Mouse (Mus musculus) heart, embryonic 14.5 days (tissue): ENCODE measurements around the gene Chmp1a. TPM values are rescaled to one million over a fixed set of nuclear protein-coding genes. Genes with fewer than 3 reads are reported as not detected.
A peak's percentile ranks its signal among the peaks of the same experiment; 100 is the strongest.

Experiments
- ATAC-seq: fragments of 200-750 bp; cut with Nextera tagmentation; 2 replicates; pipeline ENCODE4 v1.8.0; 2017; ENCODE audit warnings: low read depth, moderate TSS enrichment; ENCODE audit not compliant: insufficient number of reproducible peaks, insufficient read depth, low FRiP score
- H3K27ac ChIP-seq, 2 experiments: fragments of 200-500 bp in 1 of 2; fragments of 300-500 bp in 1 of 2; sonication (generic) in 1 of 2; replicated peaks in 1 of 2; 2 replicates each; pipeline ENCODE4 v1.5.1; 2012 to 2014; ENCODE audit warnings: low read depth in 2 of 2, low read length in 2 of 2, control low read depth in 1 of 2, mild to moderate bottlenecking in 1 of 2, mixed read lengths in 1 of 2; ENCODE audit not compliant: control insufficient read depth in 1 of 2, insufficient read depth in 1 of 2
- H3K27me3 ChIP-seq: fragments of 300-500 bp; sonication (generic); 2 replicates; pipeline ENCODE4 v1.6.1; 2014; ENCODE audit warnings: mild to moderate bottlenecking, low read length, control low read depth; ENCODE audit not compliant: control insufficient read depth, insufficient read depth
- H3K36me3 ChIP-seq: fragments of 300-500 bp; sonication (generic); 2 replicates; pipeline ENCODE4 v1.6.1; 2014; ENCODE audit warnings: mild to moderate bottlenecking, control low read depth, low read length, mixed read lengths; ENCODE audit not compliant: control insufficient read depth, insufficient read depth
- H3K4me1 ChIP-seq, 2 experiments: fragments of 200-500 bp in 1 of 2; fragments of 300-500 bp in 1 of 2; sonication (generic) in 1 of 2; 2 replicates each; pipeline ENCODE4 v1.6.1; 2012 to 2014; ENCODE audit warnings: low read length in 2 of 2, control low read depth in 1 of 2, mixed read lengths in 1 of 2; ENCODE audit not compliant: control insufficient read depth in 2 of 2, insufficient read depth in 2 of 2
- H3K4me2 ChIP-seq: fragments of 300-500 bp; sonication (generic); 2 replicates; pipeline ENCODE4 v1.6.1; 2014; ENCODE audit warnings: mild to moderate bottlenecking, low read length
- H3K4me3 ChIP-seq, 2 experiments: fragments of 200-500 bp in 1 of 2; fragments of 300-500 bp in 1 of 2; sonication (generic) in 1 of 2; 2 replicates each; pipeline ENCODE4 v1.5.1; 2012 to 2014; ENCODE audit warnings: low read length in 2 of 2, mild to moderate bottlenecking in 2 of 2, control low read depth in 1 of 2, low read depth in 1 of 2, moderate library complexity in 1 of 2; ENCODE audit not compliant: control insufficient read depth in 1 of 2, insufficient read depth in 1 of 2
- H3K9ac ChIP-seq: fragments of 300-500 bp; sonication (generic); 2 replicates; pipeline ENCODE4 v1.6.1; 2014; ENCODE audit warnings: mild to moderate bottlenecking, low read length
- H3K9me3 ChIP-seq: fragments of 300-500 bp; sonication (generic); 2 replicates; pipeline ENCODE4 v1.6.1; 2016; ENCODE audit warnings: low read length, control low read depth; ENCODE audit not compliant: control insufficient read depth
- WGBS: fragments of 180-500 bp; shearing (Covaris S2); extraction: QIAGEN DNeasy Blood & Tissue Kit; methylation state at CpG from one replicate; pipeline ENCODE4 v1.1.7; 2014; 5-methylcytosine and 5-hydroxymethylcytosine counted together
- polyA plus RNA-seq: library from polyadenylated mRNA; unstranded; fragments of >200 nt; fragmentation: Nextera tagmentation; extraction: Ambion mirVana; gene quantifications from 2 replicates; pipeline ENCODE4 v1.2.1, GENCODE M21; 2014

Chmp1a gene
- polyA plus RNA-seq, 1 experiment from 2014 or later: 77.7 TPM

DNA sequence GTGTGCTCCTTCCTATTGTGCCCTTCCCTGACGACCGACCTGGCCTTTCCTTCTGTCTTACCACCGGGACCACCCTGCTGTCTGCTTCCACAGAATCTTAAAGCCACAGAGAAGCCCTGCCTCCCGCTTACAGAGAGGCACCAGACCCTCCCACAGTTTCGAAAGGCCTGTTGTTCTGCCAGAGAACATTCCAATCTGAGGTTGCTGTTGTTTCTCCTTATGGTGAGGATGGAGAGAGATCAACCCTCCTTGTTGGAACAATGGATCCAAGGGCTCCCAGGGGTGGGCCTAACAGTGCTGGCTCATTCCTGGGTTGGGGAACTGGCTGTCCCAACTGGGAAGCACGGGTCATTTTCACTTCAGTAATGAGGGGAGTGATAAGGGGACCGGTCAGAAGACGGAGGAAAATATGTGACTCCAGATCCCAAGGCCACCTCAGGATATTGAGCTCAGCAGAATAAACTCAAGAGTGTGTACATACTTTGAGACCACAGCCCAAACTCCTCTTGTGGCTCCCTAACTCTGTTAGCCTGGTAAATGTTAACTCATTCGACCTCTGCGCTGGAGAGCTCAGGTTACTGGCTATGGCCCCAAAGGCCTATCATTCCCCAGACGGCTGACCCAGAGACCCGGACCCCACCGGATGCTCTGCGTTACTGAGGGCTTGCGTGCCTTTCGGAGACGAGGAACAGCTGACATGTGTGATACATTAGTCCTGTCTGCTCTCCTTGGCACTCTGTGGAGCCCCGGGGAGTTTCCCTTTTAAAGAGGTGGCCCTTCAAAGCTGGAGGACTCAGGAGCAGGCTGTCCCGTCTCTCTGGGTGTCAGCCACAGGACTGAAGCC is 26.8 kb downstream of the Chmp1a start, which contains the start of gene Dpep1:
Gene Dpep1, plus strand, starts transcription at position 677 of the 844 bp plus-strand sequence.
- H3K4me3 ChIP-seq: no peak within 1 kb of the TSS
- no peak within 1 kb of the TSS; the same call in 1 of the 2 replicates for H3K9ac ChIP-seq
- 34% methylated on average over 19 of the region's 19 CpGs for WGBS
- ATAC-seq: no peak
- peak within 1 kb of the TSS; percentile 25 to 28; a peak in 3 of 4 replicates for H3K27ac ChIP-seq
- H3K4me2 ChIP-seq: no peak within 1 kb of the TSS
- H3K36me3 ChIP-seq: no peaks in the 10 kb centered on the region
- H3K9me3 ChIP-seq: no peaks in the 10 kb centered on the region
- H3K4me1 ChIP-seq: peaks cover 4 to 9% of the 10 kb centered on the region in 2 experiments; a peak in 3 of 4 replicates
- no peaks in the 10 kb centered on the region for H3K27me3 ChIP-seq

DNA sequence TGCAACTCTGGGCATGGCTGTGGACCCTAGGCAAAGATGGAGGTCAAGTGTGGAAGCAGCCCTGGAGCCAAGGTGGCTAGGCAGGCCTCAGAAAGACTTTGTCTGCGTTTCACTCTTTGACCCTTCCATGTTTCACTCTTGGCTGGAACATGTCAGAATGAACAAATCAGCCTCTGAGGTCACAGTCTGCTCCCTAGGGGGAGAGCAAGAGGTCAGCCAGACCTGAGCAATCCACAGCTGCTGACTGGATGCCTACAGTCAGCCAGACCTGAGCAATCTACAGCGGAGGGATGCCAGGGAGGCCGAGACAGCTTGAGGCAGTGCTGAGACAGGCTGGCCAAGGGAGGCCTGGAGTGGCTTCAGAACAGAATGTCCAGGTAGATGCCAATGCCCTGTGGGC is 31.2 kb downstream of the Chmp1a start:
- H3K4me2 ChIP-seq: no peak overlapping the region
- no peak overlapping the region for H3K27ac ChIP-seq
- no peaks in the 10 kb centered on the region for H3K27me3 ChIP-seq
- no peak overlapping the region for H3K9ac ChIP-seq
- no peak overlapping the region for H3K4me3 ChIP-seq
- peaks cover 3% of the 10 kb centered on the region; the same call in 1 of the 2 replicates for H3K9me3 ChIP-seq
- H3K36me3 ChIP-seq: no peaks in the 10 kb centered on the region
- 0 out of 2 replicates have a peak, but pooled peaks have one; percentile 17 for ATAC-seq
- WGBS: 74% methylated on average over 3 of the region's 3 CpGs
- H3K4me1 ChIP-seq: peaks cover 0 to 8% of the 10 kb centered on the region in 2 experiments; a peak in 3 of 4 replicates

DNA sequence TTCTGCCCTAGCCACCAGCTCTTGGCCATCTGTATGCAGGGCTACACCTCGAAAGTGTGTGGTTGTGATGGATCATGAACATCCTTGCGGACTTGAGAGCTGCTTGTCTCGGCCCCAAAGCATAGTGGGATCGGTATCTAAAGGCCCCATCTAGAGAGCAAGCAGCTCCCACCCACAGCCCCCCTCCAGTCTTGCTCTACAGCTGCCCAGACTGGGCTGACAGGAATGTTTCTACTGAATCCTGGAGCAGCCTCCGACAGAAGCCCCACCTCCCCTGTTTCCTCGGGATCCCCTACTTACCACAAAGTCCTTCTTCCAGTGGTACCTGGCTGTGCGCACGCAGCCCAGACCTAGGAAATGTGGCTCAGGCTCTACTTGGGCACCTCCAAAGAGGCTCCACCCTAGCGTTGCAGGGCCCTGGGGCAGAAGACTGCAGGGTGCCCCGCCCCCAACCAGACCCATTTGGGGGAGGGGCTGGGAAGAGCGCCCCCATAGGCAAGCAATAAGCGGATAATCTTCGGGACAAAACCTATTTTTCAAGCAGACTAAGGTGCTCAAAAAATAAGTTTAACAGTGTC is 54.6 kb downstream of the Chmp1a start, which contains the start of gene Sult5a1:
Gene Sult5a1, minus strand, starts transcription at position 428 of the 578 bp plus-strand sequence.
- peak within 1 kb of the TSS; percentile 21; the same call in 1 of the 2 replicates for H3K9ac ChIP-seq
- ATAC-seq: no peak
- 36% methylated on average over 13 of the region's 13 CpGs for WGBS

DNA sequence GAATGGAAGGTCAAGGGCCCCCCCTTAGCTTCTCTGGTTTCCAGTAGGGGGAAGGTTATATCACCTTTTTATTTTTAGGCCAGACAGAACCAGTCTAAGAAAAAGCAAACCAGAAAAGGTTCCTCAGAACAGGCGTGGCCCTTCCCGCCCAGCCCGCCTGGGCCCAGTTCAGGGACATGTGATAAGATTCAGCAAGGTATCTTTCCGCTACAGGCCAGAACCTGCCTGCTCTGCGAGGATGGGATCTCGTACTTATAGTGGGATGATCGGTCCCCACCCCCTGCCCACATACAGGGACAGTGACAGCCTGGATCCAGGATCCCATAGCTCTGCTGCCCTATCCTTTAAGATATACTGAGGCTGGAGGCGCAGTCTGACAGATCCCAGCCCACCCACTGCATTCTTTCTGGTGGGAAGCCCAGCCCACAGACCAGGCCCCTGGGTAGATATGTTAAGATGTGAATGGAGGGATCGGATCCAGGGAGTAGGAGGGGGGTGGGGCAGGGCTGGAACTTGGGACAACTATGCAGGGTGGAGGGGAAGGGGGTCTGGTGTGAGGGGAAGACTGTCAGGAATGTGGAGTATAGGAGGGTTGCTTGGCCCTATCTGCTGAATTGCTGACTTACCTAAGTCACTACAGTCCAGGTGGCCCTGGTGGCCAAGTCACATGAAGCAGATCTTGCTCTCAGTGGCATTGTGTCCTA is 56.3 kb downstream of the Chmp1a start:
- no peaks in the 10 kb centered on the region for H3K27me3 ChIP-seq
- H3K27ac ChIP-seq: no peak overlapping the region
- WGBS: 40% methylated on average over 9 of the region's 9 CpGs
- no peaks in the 10 kb centered on the region for H3K36me3 ChIP-seq
- H3K9ac ChIP-seq: peak overlapping the region; percentile 22; the same call in 1 of the 2 replicates
- peaks cover 24 to 25% of the 10 kb centered on the region in 2 experiments for H3K4me1 ChIP-seq
- no peak overlapping the region for H3K4me3 ChIP-seq
- no peak for ATAC-seq
- no peak overlapping the region for H3K4me2 ChIP-seq
- H3K9me3 ChIP-seq: no peaks in the 10 kb centered on the region

More for the DNA sequence above, 54.6 kb downstream of the Chmp1a start, which contains the start of gene Sult5a1:
- Histone ChIP-seq H3K4me3 (peak within 1 kb of the TSS; percentile 14 to 23; a peak in 2 of 4 replicates), H3K4me1 (peaks cover 24 to 25% of the 10 kb centered on the region in 2 experiments), H3K4me2 (peak within 1 kb of the TSS; percentile 50), H3K27me3 (no peaks in the 10 kb centered on the region), H3K36me3 (no peaks in the 10 kb centered on the region), H3K9me3 (no peaks in the 10 kb centered on the region), H3K27ac (peak within 1 kb of the TSS; percentile 14 to 38)

DNA sequence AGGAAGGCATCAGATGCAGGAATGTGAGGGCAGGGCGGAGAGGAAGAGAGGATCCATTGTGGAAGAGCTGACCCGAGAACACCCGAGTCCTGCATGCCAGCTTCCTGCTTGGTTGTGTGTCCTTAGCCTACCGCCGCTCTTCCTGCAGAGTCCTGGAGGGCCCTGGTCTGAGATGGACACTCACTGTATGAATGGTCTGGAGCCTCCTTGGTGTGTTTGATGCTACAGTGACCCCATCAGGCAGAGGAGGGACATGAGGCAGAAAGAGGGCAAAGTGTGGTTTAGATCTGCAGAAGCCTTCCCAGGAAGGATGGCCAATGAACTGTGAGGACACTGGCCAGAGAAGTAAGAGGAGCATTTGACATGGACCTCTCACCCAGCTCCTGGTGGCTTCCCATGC is 57.4 kb downstream of the Chmp1a start:
- H3K4me1 ChIP-seq: peaks cover 24 to 25% of the 10 kb centered on the region in 2 experiments
- H3K9me3 ChIP-seq: no peaks in the 10 kb centered on the region
- H3K27me3 ChIP-seq: no peaks in the 10 kb centered on the region
- WGBS: 72% methylated on average over 5 of the region's 5 CpGs
- no peak overlapping the region for H3K27ac ChIP-seq
- H3K36me3 ChIP-seq: no peaks in the 10 kb centered on the region
- no peak overlapping the region for H3K4me3 ChIP-seq
- H3K9ac ChIP-seq: no peak overlapping the region
- no peak for ATAC-seq
- no peak overlapping the region for H3K4me2 ChIP-seq

Other genes with a start within 250 kb of the Chmp1a start
- gene Ankrd11, start 170.5 kb downstream of the Chmp1a start, polyA plus RNA-seq: 63.3 and 68.2 TPM in 2 replicates
- 64.5 and 64.7 TPM in 2 replicates for gene Spg7, start 149.8 kb downstream of the Chmp1a start, polyA plus RNA-seq
- 1,025 and 1,098 TPM in 2 replicates for gene Rpl13, start 110.4 kb downstream of the Chmp1a start, polyA plus RNA-seq
- 0.08 and 0.14 TPM in 2 replicates for gene Cpne7, start 95.4 kb downstream of the Chmp1a start, polyA plus RNA-seq
- gene Sult5a1, start 54.4 kb downstream of the Chmp1a start, polyA plus RNA-seq: 4.3 and 6.0 TPM in 2 replicates
- 4.0 and 4.2 TPM in 2 replicates for gene Dpep1, start 26.5 kb downstream of the Chmp1a start, polyA plus RNA-seq
- gene Spata33, start 69 bp upstream of the Chmp1a start, polyA plus RNA-seq: 3.7 TPM in 2 replicates
- gene Cdk10, start 12.1 kb upstream of the Chmp1a start, polyA plus RNA-seq: 17.1 and 20.7 TPM in 2 replicates
- gene Spata2l, start 23.5 kb upstream of the Chmp1a start, polyA plus RNA-seq: 1.9 and 2.8 TPM in 2 replicates
- 13.0 and 15.5 TPM in 2 replicates for gene Zfp276, start 41.4 kb upstream of the Chmp1a start, polyA plus RNA-seq
- 20.5 and 21.1 TPM in 2 replicates for gene Vps9d1, start 41.6 kb upstream of the Chmp1a start, polyA plus RNA-seq
- gene Fanca, start 105.8 kb upstream of the Chmp1a start, polyA plus RNA-seq: 16.5 and 19.4 TPM in 2 replicates
- 0.77 and 0.85 TPM in 2 replicates for gene Spire2, start 120.0 kb upstream of the Chmp1a start, polyA plus RNA-seq
- gene Tcf25, start 161.0 kb upstream of the Chmp1a start, polyA plus RNA-seq: 149 and 163 TPM in 2 replicates
- gene Mc1r, start 194.3 kb upstream of the Chmp1a start, polyA plus RNA-seq: 0.07 TPM in 1 of 2 replicates, not detected in the other
- gene Tubb3, start 198.7 kb upstream of the Chmp1a start, polyA plus RNA-seq: 1.5 and 6.1 TPM in 2 replicates
- 31.7 and 32.4 TPM in 2 replicates for gene Def8, start 210.8 kb upstream of the Chmp1a start, polyA plus RNA-seq